Mouse (Mus musculus): Measurements from ENCODE around the gene Brca2.

GRCm38 (mm10) chr5:150592186-150592903, 69.9 kb downstream of the Brca2 start:
- TF ChIP-seq GATA1 (IDR thresholded peaks at IDR 0.05; ENCODE audit: borderline replicate concordance, low read length) (no peak), FLI1 (IDR thresholded peaks at IDR 0.05; ENCODE audit: low read length) (no peak)
